Mouse (Mus musculus) CD4-positive, CD25-positive, alpha-beta regulatory T cell, adult 4 months (primary cell): ENCODE measurements around the gene Rps6kb2. TPM values are rescaled to one million over a fixed set of nuclear protein-coding genes. Genes with fewer than 3 reads are reported as not detected.
A peak's percentile ranks its signal among the peaks of the same experiment; 100 is the strongest.
"Not testable (repeated sequence)": the region's sequence is repeated elsewhere in the genome, so short reads cannot be mapped to it uniquely, and the experiment has no call there.

Experiments used
- ATAC-seq: one replicate; pipeline ENCODE4 v1.8.0; 2017
- polyA plus RNA-seq, 2 experiments: library from polyadenylated mRNA; unstranded; fragments of 100-300 nt; shearing (Covaris generic); gene quantifications; one replicate each; pipeline ENCODE4 v1.2.1; 2017

Gene Rps6kb2
- polyA plus RNA-seq, 2 experiments from 2014 or later = 31.7 to 39.0 TPM

- no peak for ATAC-seq
Observed at GRCm38 (mm10) chr19:4137913-4138312, 25.2 kb downstream of the Rps6kb2 start.

- no peak for ATAC-seq
Observed at GRCm38 (mm10) chr19:4136463-4136862, 26.7 kb downstream of the Rps6kb2 start.

GRCm38 (mm10) chr19:4135963-4136345, 27.2 kb downstream of the Rps6kb2 start:
- ATAC-seq = peak; percentile 76

GRCm38 (mm10) chr19:4135229-4135962, 27.8 kb downstream of the Rps6kb2 start:
- ATAC-seq = peak; percentile 91

GRCm38 (mm10) chr19:4134354-4134753, 28.8 kb downstream of the Rps6kb2 start:
- no peak for ATAC-seq

GRCm38 (mm10) chr19:4131768-4132167, 31.4 kb downstream of the Rps6kb2 start:
- no peak for ATAC-seq

- no peak for ATAC-seq
Observed at GRCm38 (mm10) chr19:4131075-4131474, 32.1 kb downstream of the Rps6kb2 start.

GRCm38 (mm10) chr19:4130106-4130505, 33.0 kb downstream of the Rps6kb2 start:
- no peak for ATAC-seq

GRCm38 (mm10) chr19:4129462-4129861, 33.7 kb downstream of the Rps6kb2 start:
- no peak for ATAC-seq

GRCm38 (mm10) chr19:4126759-4127495, 36.2 kb downstream of the Rps6kb2 start:
- ATAC-seq = no peak

GRCm38 (mm10) chr19:4125741-4126696, 37.1 kb downstream of the Rps6kb2 start, which contains the start of gene Aip:
Gene Aip, minus strand, starts transcription at chr19:4125858.
- peak; percentile 73 for ATAC-seq

- ATAC-seq = not testable (repeated sequence)
Observed at GRCm38 (mm10) chr19:4125268-4125667, 37.9 kb downstream of the Rps6kb2 start.

GRCm38 (mm10) chr19:4124432-4124831, 38.7 kb downstream of the Rps6kb2 start:
- no peak for ATAC-seq

- ATAC-seq = no peak
Observed at GRCm38 (mm10) chr19:4122411-4123370, 40.5 kb downstream of the Rps6kb2 start.

- ATAC-seq = not testable (repeated sequence)
Observed at GRCm38 (mm10) chr19:4121896-4122295, 41.3 kb downstream of the Rps6kb2 start.

GRCm38 (mm10) chr19:4121097-4121805, 41.9 kb downstream of the Rps6kb2 start:
- ATAC-seq = peak; percentile 59

GRCm38 (mm10) chr19:4120496-4120895, 42.7 kb downstream of the Rps6kb2 start:
- no peak for ATAC-seq

- ATAC-seq = peak; percentile 76
Observed at GRCm38 (mm10) chr19:4119716-4120487, 43.3 kb downstream of the Rps6kb2 start.

- no peak for ATAC-seq
Observed at GRCm38 (mm10) chr19:4118350-4118749, 44.8 kb downstream of the Rps6kb2 start.

GRCm38 (mm10) chr19:4117006-4117405, 46.1 kb downstream of the Rps6kb2 start:
- no peak for ATAC-seq
